8 mouse cellular contexts compared by ENCODE assay signal in genomic region chr11:16753154-16754040, GRCm38 (mm10). TPM values are rescaled to one million over a fixed set of nuclear protein-coding genes. Genes with fewer than 3 reads are reported as not detected.
A peak's percentile ranks its signal among the peaks of the same experiment; 100 is the strongest.
DNase-seq lines count a peak whose midpoint lies in the region; ATAC-seq and TF ChIP-seq lines count a peak whose summit lies in the region.

No protein-coding gene starts in this region.

- CTCF ChIA-PET in Patski (lab: Charles Lee) = no interaction called here

- ATAC-seq in Patski = peak; percentile 23
- ATAC-seq in liver, embryonic 14.5 days (ENCODE audit: insufficient read depth) = no peak
- no peak for ATAC-seq in stomach, embryonic 16.5 days (ENCODE audit: insufficient read depth, low FRiP score)
- no peak for ATAC-seq in activated CD4-positive, CD25-positive, alpha-beta regulatory T cell, adult 4 months

- H3K27ac ChIP-seq in liver, embryonic 14.5 days = no peak overlapping the region
- peak overlapping the region; percentile 72 for H3K27ac ChIP-seq in stomach, embryonic 16.5 days (ENCODE audit: low read length)

- H3K9me3 ChIP-seq in liver, embryonic 14.5 days (ENCODE audit: control insufficient read depth, low read length) = no peaks in the 10 kb centered on the region
- no peaks in the 10 kb centered on the region for H3K9me3 ChIP-seq in stomach, embryonic 16.5 days (replicated peaks; ENCODE audit: control insufficient read depth, low read length)

- H3K4me3 ChIP-seq in liver, embryonic 14.5 days (ENCODE audit: insufficient read depth in 1 of 2, low read depth in 2 of 2, low read length in 2 of 2) = peak overlapping the region; percentile 43 to 48; a peak in 3 of 4 replicates
- peak overlapping the region; percentile 93 for H3K4me3 ChIP-seq in stomach, embryonic 16.5 days (replicated peaks; ENCODE audit: low read length)

- no peak overlapping the region; the same call in 1 of the 2 replicates for H3K4me2 ChIP-seq in liver, embryonic 14.5 days (ENCODE audit: low read depth)
- peak overlapping the region; percentile 72 for H3K4me2 ChIP-seq in stomach, embryonic 16.5 days (ENCODE audit: low read depth, low read length)

- intact Hi-C loops in heart, postnatal 36 days (cut with DNase I) = loop anchor here (2.0 to 5.0 kb wide), 4 partner anchors 39 to 226 kb away; no protein-coding TSS in a partner anchor

- H3K9ac ChIP-seq in liver, embryonic 14.5 days (replicated peaks) = no peak overlapping the region
- H3K9ac ChIP-seq in stomach, embryonic 16.5 days (ENCODE audit: low read length) = peak overlapping the region; percentile 91

- H3K27me3 ChIP-seq in Patski = no peaks in the 10 kb centered on the region
- peaks cover 25% of the 10 kb centered on the region for H3K27me3 ChIP-seq in liver, embryonic 14.5 days (ENCODE audit: control insufficient read depth, insufficient read depth, low read length)
- no peaks in the 10 kb centered on the region for H3K27me3 ChIP-seq in stomach, embryonic 16.5 days (ENCODE audit: control insufficient read depth, insufficient read depth, low read length)

- POLR2A ChIA-PET in Patski (lab: Charles Lee) = no interaction called here

- DNase-seq in cerebellum, postnatal 14 days = peak; percentile 25 to 33
- no peak for DNase-seq in cerebellum, adult 11-12 months
- DNase-seq in Patski (ENCODE audit: low read depth, low spot score) = no peak
- peak; percentile 11 to 35 for DNase-seq in heart, postnatal 36 days
- no peak for DNase-seq in liver, embryonic 14.5 days (ENCODE audit: low read depth in 3 of 3, low spot score in 3 of 3)
- DNase-seq in adrenal gland, postnatal 25 days = no peak

- WGBS in liver, embryonic 14.5 days (ENCODE audit: insufficient replicate concordance) = 26% methylated on average over 18 of the region's 18 CpGs
- 25% methylated on average over 18 of the region's 18 CpGs for WGBS in stomach, embryonic 16.5 days

- no peak for TF ChIP-seq EP300 in liver, embryonic 14.5 days (IDR thresholded peaks at IDR 0.05; ENCODE audit: low read depth)

- TF ChIP-seq CTCF in Patski (IDR thresholded peaks at IDR 0.05) = no peak
- TF ChIP-seq CTCF in liver, embryonic 14.5 days (IDR thresholded peaks at IDR 0.05; ENCODE audit: low read depth) = no peak

- no peaks in the 10 kb centered on the region for H3K4me1 ChIP-seq in liver, embryonic 14.5 days (replicated peaks; ENCODE audit: control insufficient read depth in 2 of 2, insufficient read depth in 2 of 2, low read length in 1 of 2)
- peaks cover 12% of the 10 kb centered on the region for H3K4me1 ChIP-seq in stomach, embryonic 16.5 days (ENCODE audit: control insufficient read depth, insufficient read depth, low read length)

- in situ Hi-C loops in Patski (cut with MboI; ENCODE audit: low pct_unique_long_range_greater_than_20kb) = loop anchor here (5.0 kb wide), 3 partner anchors 114 to 226 kb away; no protein-coding TSS in a partner anchor

- H3K36me3 ChIP-seq in liver, embryonic 14.5 days (replicated peaks; ENCODE audit: control insufficient read depth, insufficient read depth, low read depth) = no peaks in the 10 kb centered on the region
- no peaks in the 10 kb centered on the region for H3K36me3 ChIP-seq in stomach, embryonic 16.5 days (ENCODE audit: control insufficient read depth, insufficient read depth, low read length)

RNA-seq across cellular contexts. Expression of gene Egfr, which starts 1.4 kb away (rescaled TPM):
- 30.7 TPM for polyA plus RNA-seq in Patski (2021)
- total RNA-seq in heart, postnatal 36 days (2021) = 10 to 100 TPM in 1 of 2 experiments, 1 to 10 TPM in 1; 5.5 to 10.5 TPM
- polyA plus RNA-seq in liver, embryonic 14.5 days (2012; rRNA removed) = 0.38 and 0.46 TPM in 2 replicates
- 0.53 and 0.86 TPM in 2 replicates for polyA plus RNA-seq in liver, embryonic 14.5 days (2014; fragmentation: Nextera tagmentation; extraction: Ambion mirVana)
- 17.0 and 17.8 TPM in 2 replicates for polyA plus RNA-seq in stomach, embryonic 16.5 days (2015; fragmentation: Nextera tagmentation; extraction: Ambion mirVana)
- under 1 TPM in 1 of 2 experiments, not detected in 1; 0.13 TPM for polyA plus RNA-seq in activated CD4-positive, CD25-positive, alpha-beta regulatory T cell, adult 4 months (2017; shearing (Covaris generic))
- total RNA-seq in adrenal gland, postnatal 25 days (2021) = 6.9 and 7.7 TPM in 2 replicates

Comparison
In these comparisons a context has a peak if more than half of its experiments do, and no peak if none do; other contexts are left out.
1. DNase-seq: peak in cerebellum, postnatal 14 days (2 of 2) and heart, postnatal 36 days (2 of 2); none in cerebellum, adult 11-12 months (single experiment), Patski (single experiment), liver, embryonic 14.5 days (0 of 3) and adrenal gland, postnatal 25 days (single experiment).